8 mouse cellular contexts compared by ENCODE assay signal in the genomic region with DNA sequence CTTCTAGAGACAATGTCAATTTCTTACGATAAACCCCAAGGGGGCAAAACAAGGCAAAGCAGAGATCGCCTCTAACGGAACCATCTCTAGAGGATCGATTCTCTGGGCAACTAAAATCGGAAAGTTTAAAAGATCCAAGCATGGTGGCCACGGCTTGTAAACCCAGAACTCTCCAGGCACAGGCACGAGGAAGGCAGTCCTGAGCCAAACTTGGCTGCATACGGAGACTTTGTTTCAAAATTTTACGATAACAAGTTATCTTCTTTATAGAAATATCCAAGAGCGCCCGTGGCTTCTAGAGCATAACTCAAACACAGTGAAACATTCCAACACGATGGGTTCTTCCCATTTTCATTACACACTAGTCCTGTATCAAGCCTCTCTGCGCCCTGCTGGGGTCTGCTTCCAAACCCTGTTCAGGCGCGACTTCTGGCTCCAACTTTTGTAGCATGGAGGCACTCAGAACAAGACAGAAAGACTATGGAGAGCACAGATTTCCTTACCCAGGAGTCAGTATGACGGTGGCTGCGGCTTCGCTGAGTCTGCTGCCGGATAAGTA. TPM values are rescaled to one million over a fixed set of nuclear protein-coding genes. Genes with fewer than 3 reads are reported as not detected.
A peak's percentile ranks its signal among the peaks of the same experiment; 100 is the strongest.
DNase-seq lines count a peak whose midpoint lies in the region; ATAC-seq and TF ChIP-seq lines count a peak whose summit lies in the region.

No protein-coding gene starts in this region.

- H3K36me3 ChIP-seq in kidney, embryonic 14.5 days (ENCODE audit: control insufficient read depth, insufficient read depth, low read length): peaks cover 36% of the 10 kb centered on the region
- H3K36me3 ChIP-seq in hindbrain, postnatal 0 days (ENCODE audit: insufficient read depth, low read length): peaks cover 23% of the 10 kb centered on the region
- peaks cover 12% of the 10 kb centered on the region for H3K36me3 ChIP-seq in midbrain, embryonic 16.5 days (ENCODE audit: control insufficient read depth, insufficient read depth, low read length)

- WGBS in kidney, embryonic 14.5 days: 2% methylated on average over 19 of the region's 19 CpGs
- WGBS in hindbrain, postnatal 0 days: 2% methylated on average over 19 of the region's 19 CpGs
- 4% methylated on average over 19 of the region's 19 CpGs for WGBS in midbrain, embryonic 16.5 days

- TF ChIP-seq CTCF in hindbrain, postnatal 0 days (IDR thresholded peaks at IDR 0.05; ENCODE audit: low read depth): no peak

- DNase-seq in kidney, adult 18-20 months: no peak
- no peak for DNase-seq in hindbrain, postnatal 0 days (ENCODE audit: low spot score)
- DNase-seq in urinary bladder, postnatal 4 days (ENCODE audit: low spot score in 2 of 2): no peak
- no peak for DNase-seq in thymus, postnatal 10 days (ENCODE audit: low spot score in 2 of 2)
- no peak for DNase-seq in cerebellum, adult 11 months

- ATAC-seq in kidney, embryonic 14.5 days (ENCODE audit: low FRiP score, low TSS enrichment): peak; percentile 20; the same call in 1 of the 2 replicates
- ATAC-seq in hindbrain, postnatal 0 days: peak; percentile 48; the same call in 1 of the 2 replicates
- ATAC-seq in midbrain, embryonic 16.5 days: no peak

- H3K27me3 ChIP-seq in kidney, embryonic 14.5 days (ENCODE audit: control insufficient read depth, insufficient read depth, low read length): no peaks in the 10 kb centered on the region
- H3K27me3 ChIP-seq in hindbrain, postnatal 0 days (ENCODE audit: insufficient read depth, low read length): no peaks in the 10 kb centered on the region
- H3K27me3 ChIP-seq in midbrain, embryonic 16.5 days (ENCODE audit: control insufficient read depth, insufficient read depth, low read depth, low read length): no peaks in the 10 kb centered on the region; the same call in 1 of the 2 replicates

- no peaks in the 10 kb centered on the region for H3K9me3 ChIP-seq in kidney, embryonic 14.5 days (ENCODE audit: control insufficient read depth, low read length)
- H3K9me3 ChIP-seq in hindbrain, postnatal 0 days (ENCODE audit: low read length): no peaks in the 10 kb centered on the region
- H3K9me3 ChIP-seq in midbrain, embryonic 16.5 days (replicated peaks; ENCODE audit: control insufficient read depth, low read length, poor library complexity, severe bottlenecking): no peaks in the 10 kb centered on the region

- 0 out of 2 replicates have a peak overlapping the region, but pooled peaks have one; percentile 71 for H3K27ac ChIP-seq in kidney, embryonic 14.5 days (ENCODE audit: low read depth, low read length)
- H3K27ac ChIP-seq in brown adipose tissue, adult 24 weeks (replicated peaks; ENCODE audit: low read depth, low read length): peak overlapping the region; percentile 69; the same call in 1 of the 2 replicates
- peak overlapping the region; percentile 84; the same call in 1 of the 2 replicates for H3K27ac ChIP-seq in hindbrain, postnatal 0 days
- H3K27ac ChIP-seq in midbrain, embryonic 16.5 days (ENCODE audit: low read length): peak overlapping the region; percentile 75

- H3K4me1 ChIP-seq in kidney, embryonic 14.5 days (ENCODE audit: control insufficient read depth, insufficient read depth, low read length): peaks cover 4% of the 10 kb centered on the region; the same call in 1 of the 2 replicates
- H3K4me1 ChIP-seq in brown adipose tissue, adult 24 weeks (ENCODE audit: control insufficient read depth, insufficient read depth, insufficient read length, low read length): no peaks in the 10 kb centered on the region
- peaks cover 4% of the 10 kb centered on the region; the same call in 1 of the 2 replicates for H3K4me1 ChIP-seq in hindbrain, postnatal 0 days (ENCODE audit: insufficient read depth, low read length)
- H3K4me1 ChIP-seq in midbrain, embryonic 16.5 days (ENCODE audit: control insufficient read depth, insufficient read depth, low read length): peaks cover 11% of the 10 kb centered on the region

- peak overlapping the region; percentile 97 for H3K4me3 ChIP-seq in kidney, embryonic 14.5 days (ENCODE audit: low read length)
- H3K4me3 ChIP-seq in brown adipose tissue, adult 24 weeks (ENCODE audit: insufficient read depth, low read depth, low read length): peak overlapping the region; percentile 96
- peak overlapping the region; percentile 69 for H3K4me3 ChIP-seq in hindbrain, postnatal 0 days (ENCODE audit: low read length)
- H3K4me3 ChIP-seq in midbrain, embryonic 16.5 days (ENCODE audit: low read depth, low read length): peak overlapping the region; percentile 90

- H3K4me2 ChIP-seq in kidney, embryonic 14.5 days (replicated peaks; ENCODE audit: low read depth, low read length): peak overlapping the region; percentile 79
- peak overlapping the region; percentile 96 for H3K4me2 ChIP-seq in hindbrain, postnatal 0 days (ENCODE audit: low read depth, low read length)
- H3K4me2 ChIP-seq in midbrain, embryonic 16.5 days (ENCODE audit: low read length): peak overlapping the region; percentile 100

- H3K9ac ChIP-seq in kidney, embryonic 14.5 days (ENCODE audit: low read depth, low read length): peak overlapping the region; percentile 86
- H3K9ac ChIP-seq in hindbrain, postnatal 0 days (replicated peaks; ENCODE audit: low read length): peak overlapping the region; percentile 51
- peak overlapping the region; percentile 64 for H3K9ac ChIP-seq in midbrain, embryonic 16.5 days (ENCODE audit: low read depth, low read length)

RNA-seq across cellular contexts. Expression of a gene that starts 0.4 kb away (rescaled TPM):
- polyA plus RNA-seq in kidney, embryonic 14.5 days (2014; fragmentation: Nextera tagmentation; extraction: Ambion mirVana): 56.8 and 74.8 TPM in 2 replicates
- 8.5 and 19.7 TPM in 2 replicates for polyA plus RNA-seq in brown adipose tissue, adult 24 weeks (2012; ENCODE audit: insufficient read depth, insufficient read length, missing spikeins)
- 9.9 and 16.7 TPM in 2 replicates for total RNA-seq in hindbrain, postnatal 0 days (2014; rRNA removed)
- polyA plus RNA-seq in hindbrain, postnatal 0 days (2015; fragmentation: Nextera tagmentation; extraction: Ambion mirVana): 42.1 and 45.4 TPM in 2 replicates
- polyA plus RNA-seq in midbrain, embryonic 16.5 days (2015; fragmentation: Nextera tagmentation; extraction: Ambion mirVana): 39.1 and 51.6 TPM in 2 replicates

RNA-seq across cellular contexts. Expression of a gene that starts 12.5 kb away (rescaled TPM):
- polyA plus RNA-seq in kidney, embryonic 14.5 days (2014; fragmentation: Nextera tagmentation; extraction: Ambion mirVana): 7.2 and 9.2 TPM in 2 replicates
- polyA plus RNA-seq in brown adipose tissue, adult 24 weeks (2012; ENCODE audit: insufficient read depth, insufficient read length, missing spikeins): 5.1 and 10.1 TPM in 2 replicates
- 28.8 and 33.1 TPM in 2 replicates for total RNA-seq in hindbrain, postnatal 0 days (2014; rRNA removed)
- polyA plus RNA-seq in hindbrain, postnatal 0 days (2015; fragmentation: Nextera tagmentation; extraction: Ambion mirVana): 14.4 and 14.8 TPM in 2 replicates
- 15.6 and 15.8 TPM in 2 replicates for polyA plus RNA-seq in midbrain, embryonic 16.5 days (2015; fragmentation: Nextera tagmentation; extraction: Ambion mirVana)

RNA-seq across cellular contexts. Expression of a gene that starts 36.4 kb away (rescaled TPM):
- 14.1 and 15.1 TPM in 2 replicates for polyA plus RNA-seq in kidney, embryonic 14.5 days (2014; fragmentation: Nextera tagmentation; extraction: Ambion mirVana)
- 1.3 and 2.6 TPM in 2 replicates for polyA plus RNA-seq in brown adipose tissue, adult 24 weeks (2012; ENCODE audit: insufficient read depth, insufficient read length, missing spikeins)
- total RNA-seq in hindbrain, postnatal 0 days (2014; rRNA removed): 83.9 and 92.9 TPM in 2 replicates
- 41.8 and 44.6 TPM in 2 replicates for polyA plus RNA-seq in hindbrain, postnatal 0 days (2015; fragmentation: Nextera tagmentation; extraction: Ambion mirVana)
- polyA plus RNA-seq in midbrain, embryonic 16.5 days (2015; fragmentation: Nextera tagmentation; extraction: Ambion mirVana): 81.1 and 84.7 TPM in 2 replicates
